Mouse (Mus musculus) layer of hippocampus, postnatal 25 days (tissue): Measurements from ENCODE around the gene Il1rl1. TPM values are rescaled to one million over a fixed set of nuclear protein-coding genes. Genes with fewer than 3 reads are reported as not detected.

Experiments used
- DNase-seq, 2 experiments: peaks; one replicate each; pipeline ENCODE4 v3.0.0; 2022; ENCODE audit warnings: mixed read lengths in 2 of 2, low spot score in 1 of 2; ENCODE audit errors: extremely low spot score in 1 of 2
- total RNA-seq, 2 experiments: library from RNA; stranded (reverse); gene quantifications; 2 replicates each; pipeline ENCODE4 v1.2.3; 2021

The Il1rl1 gene
- total RNA-seq, 2 experiments from 2014 or later, result 0.34 to 0.42 TPM

- no peak for DNase-seq
These were observed 6.6 kb downstream of the Il1rl1 start for GRCm38 (mm10) chr1:40435936-40436335.

- DNase-seq, result no peak
These were observed 8.0 kb downstream of the Il1rl1 start for GRCm38 (mm10) chr1:40437340-40437739.

- DNase-seq, result no peak
These were observed 10.1 kb downstream of the Il1rl1 start for GRCm38 (mm10) chr1:40439504-40439903.

- DNase-seq, result no peak
These were observed 15.4 kb downstream of the Il1rl1 start for GRCm38 (mm10) chr1:40444800-40445199.

- no peak for DNase-seq
These were observed 36.4 kb downstream of the Il1rl1 start, which contains the start of gene Il18r1 for GRCm38 (mm10) chr1:40465477-40466430. Il18r1 (plus strand) TSS chr1:40465552.

- DNase-seq, result no peak
These were observed 37.9 kb downstream of the Il1rl1 start for GRCm38 (mm10) chr1:40467306-40467705.

GRCm38 (mm10) chr1:40468805-40469204 is 39.4 kb downstream of the Il1rl1 start:
- DNase-seq, result no peak

- DNase-seq, result no peak
These were observed 40.5 kb downstream of the Il1rl1 start for GRCm38 (mm10) chr1:40469900-40470299.

GRCm38 (mm10) chr1:40472401-40472800 is 43.0 kb downstream of the Il1rl1 start:
- DNase-seq, result no peak

- no peak for DNase-seq
These were observed 44.3 kb downstream of the Il1rl1 start for GRCm38 (mm10) chr1:40473640-40474039.

- DNase-seq, result no peak
These were observed 45.0 kb downstream of the Il1rl1 start for GRCm38 (mm10) chr1:40474336-40474735.

- no peak for DNase-seq
These were observed 46.3 kb downstream of the Il1rl1 start for GRCm38 (mm10) chr1:40475697-40476096.

GRCm38 (mm10) chr1:40476756-40477155 is 47.4 kb downstream of the Il1rl1 start:
- no peak for DNase-seq

GRCm38 (mm10) chr1:40479505-40479923 is 50.1 kb downstream of the Il1rl1 start:
- DNase-seq, result no peak

- DNase-seq, result no peak
These were observed 65.2 kb downstream of the Il1rl1 start for GRCm38 (mm10) chr1:40494594-40494993.

- no peak for DNase-seq
These were observed 70.3 kb downstream of the Il1rl1 start for GRCm38 (mm10) chr1:40499708-40500107.

- no peak for DNase-seq
These were observed 71.8 kb downstream of the Il1rl1 start for GRCm38 (mm10) chr1:40501126-40501525.

GRCm38 (mm10) chr1:40501546-40502398 is 72.4 kb downstream of the Il1rl1 start:
- DNase-seq, result no peak

GRCm38 (mm10) chr1:40504548-40504947 is 75.2 kb downstream of the Il1rl1 start:
- no peak for DNase-seq
